Mouse (Mus musculus): ENCODE results near the gene Tanc1. TPM values are rescaled to one million over a fixed set of nuclear protein-coding genes. Genes with fewer than 3 reads are reported as not detected.

Gene Tanc1
- total and polyA plus RNA-seq, 2 experiments from 2014 or later, result 2.7 to 7.3 TPM

- no peak for TF ChIP-seq CTCF (IDR thresholded peaks at IDR 0.05)
- Histone ChIP-seq H3K4me3 (ENCODE audit: low read depth, low read length) (no peak overlapping the region), H3K27me3 (ENCODE audit: insufficient read depth, low read length) (no peaks in the 10 kb centered on the region), H3K36me3 (ENCODE audit: insufficient read depth, low read length) (no peaks in the 10 kb centered on the region), H3K9ac (replicated peaks; ENCODE audit: low read length, poor library complexity, severe bottlenecking) (no peak overlapping the region), H3K27ac (ENCODE audit: low read depth, low read length) (peak overlapping the region; percentile 57; the same call in 1 of the 2 replicates), H3K4me2 (ENCODE audit: low read depth, low read length, poor library complexity, severe bottlenecking) (no peak overlapping the region), H3K9me3 (ENCODE audit: low read length) (no peaks in the 10 kb centered on the region), H3K4me1 (ENCODE audit: insufficient read depth, low read length) (no peaks in the 10 kb centered on the region)
- ATAC-seq (ENCODE audit: low FRiP score) (no peak), DNase-seq (ENCODE audit: low spot score) (no peak)
- 64% methylated on average over 15 of the region's 15 CpGs for WGBS
Observed at GRCm38 (mm10) chr2:59820088-59820487, 208.2 kb downstream of the Tanc1 start.

- 83% methylated on average over 2 of the region's 2 CpGs for WGBS
- Histone ChIP-seq H3K9ac (replicated peaks; ENCODE audit: low read length, poor library complexity, severe bottlenecking) (no peak overlapping the region), H3K27ac (ENCODE audit: low read depth, low read length) (no peak overlapping the region), H3K9me3 (ENCODE audit: low read length) (no peaks in the 10 kb centered on the region), H3K27me3 (ENCODE audit: insufficient read depth, low read length) (no peaks in the 10 kb centered on the region), H3K4me1 (ENCODE audit: insufficient read depth, low read length) (no peaks in the 10 kb centered on the region), H3K4me3 (ENCODE audit: low read depth, low read length) (no peak overlapping the region), H3K36me3 (ENCODE audit: insufficient read depth, low read length) (no peaks in the 10 kb centered on the region), H3K4me2 (ENCODE audit: low read depth, low read length, poor library complexity, severe bottlenecking) (no peak overlapping the region)
- TF ChIP-seq CTCF (IDR thresholded peaks at IDR 0.05), result no peak
- DNase-seq (ENCODE audit: low spot score) (no peak), ATAC-seq (ENCODE audit: low FRiP score) (no peak)
Observed at GRCm38 (mm10) chr2:59821044-59821443, 209.2 kb downstream of the Tanc1 start.

GRCm38 (mm10) chr2:59824289-59824688, 212.4 kb downstream of the Tanc1 start:
- H3K4me2 ChIP-seq (ENCODE audit: low read depth, low read length, poor library complexity, severe bottlenecking), result no peak overlapping the region
- no peaks in the 10 kb centered on the region for H3K36me3 ChIP-seq (ENCODE audit: insufficient read depth, low read length)
- no peak overlapping the region for H3K27ac ChIP-seq (ENCODE audit: low read depth, low read length)
- H3K9me3 ChIP-seq (ENCODE audit: low read length), result no peaks in the 10 kb centered on the region
- H3K4me3 ChIP-seq (ENCODE audit: low read depth, low read length), result no peak overlapping the region
- TF ChIP-seq CTCF (IDR thresholded peaks at IDR 0.05), result no peak
- ATAC-seq (ENCODE audit: low FRiP score) (no peak), DNase-seq (ENCODE audit: low spot score) (no peak)
- H3K9ac ChIP-seq (replicated peaks; ENCODE audit: low read length, poor library complexity, severe bottlenecking), result no peak overlapping the region
- 0 out of 2 replicates have a peak, but pooled peaks cover 3% of the 10 kb centered on the region for H3K4me1 ChIP-seq (ENCODE audit: insufficient read depth, low read length)
- no peaks in the 10 kb centered on the region for H3K27me3 ChIP-seq (ENCODE audit: insufficient read depth, low read length)
- WGBS, result 59% methylated on average over 8 of the region's 8 CpGs

- no peaks in the 10 kb centered on the region for H3K9me3 ChIP-seq (ENCODE audit: low read length)
- no peak overlapping the region for H3K4me2 ChIP-seq (ENCODE audit: low read depth, low read length, poor library complexity, severe bottlenecking)
- no peak overlapping the region for H3K9ac ChIP-seq (replicated peaks; ENCODE audit: low read length, poor library complexity, severe bottlenecking)
- H3K27ac ChIP-seq (ENCODE audit: low read depth, low read length), result no peak overlapping the region
- H3K4me3 ChIP-seq (ENCODE audit: low read depth, low read length), result no peak overlapping the region
- peaks cover 9% of the 10 kb centered on the region for H3K4me1 ChIP-seq (ENCODE audit: insufficient read depth, low read length)
- H3K36me3 ChIP-seq (ENCODE audit: insufficient read depth, low read length), result no peaks in the 10 kb centered on the region
- TF ChIP-seq CTCF (IDR thresholded peaks at IDR 0.05), result no peak
- WGBS, result 77% methylated on average over 4 of the region's 4 CpGs
- no peaks in the 10 kb centered on the region for H3K27me3 ChIP-seq (ENCODE audit: insufficient read depth, low read length)
- ATAC-seq (ENCODE audit: low FRiP score) (no peak), DNase-seq (ENCODE audit: low spot score) (no peak)
Observed at GRCm38 (mm10) chr2:59825380-59825779, 213.5 kb downstream of the Tanc1 start.

- Histone ChIP-seq H3K36me3 (ENCODE audit: insufficient read depth, low read length) (no peaks in the 10 kb centered on the region), H3K27me3 (ENCODE audit: insufficient read depth, low read length) (no peaks in the 10 kb centered on the region), H3K27ac (ENCODE audit: low read depth, low read length) (no peak overlapping the region), H3K9ac (replicated peaks; ENCODE audit: low read length, poor library complexity, severe bottlenecking) (no peak overlapping the region), H3K4me1 (ENCODE audit: insufficient read depth, low read length) (peaks cover 9% of the 10 kb centered on the region), H3K4me3 (ENCODE audit: low read depth, low read length) (no peak overlapping the region), H3K4me2 (ENCODE audit: low read depth, low read length, poor library complexity, severe bottlenecking) (no peak overlapping the region), H3K9me3 (ENCODE audit: low read length) (no peaks in the 10 kb centered on the region)
- WGBS, result 51% methylated on average over 11 of the region's 11 CpGs
- no peak for TF ChIP-seq CTCF (IDR thresholded peaks at IDR 0.05)
- DNase-seq (ENCODE audit: low spot score) (no peak), ATAC-seq (ENCODE audit: low FRiP score) (no peak)
Observed at GRCm38 (mm10) chr2:59828103-59828655, 216.3 kb downstream of the Tanc1 start.

GRCm38 (mm10) chr2:59828777-59829508, 217.1 kb downstream of the Tanc1 start:
- H3K9ac ChIP-seq (replicated peaks; ENCODE audit: low read length, poor library complexity, severe bottlenecking), result no peak overlapping the region
- no peak for TF ChIP-seq CTCF (IDR thresholded peaks at IDR 0.05)
- H3K27me3 ChIP-seq (ENCODE audit: insufficient read depth, low read length), result no peaks in the 10 kb centered on the region

More at GRCm38 (mm10) chr2:59828777-59829508, 217.1 kb downstream of the Tanc1 start:
- Histone ChIP-seq H3K36me3 (ENCODE audit: insufficient read depth, low read length) (no peaks in the 10 kb centered on the region), H3K9me3 (ENCODE audit: low read length) (no peaks in the 10 kb centered on the region), H3K4me2 (ENCODE audit: low read depth, low read length, poor library complexity, severe bottlenecking) (0 out of 2 replicates have a peak overlapping the region, but pooled peaks have one; percentile 13), H3K4me3 (ENCODE audit: low read depth, low read length) (no peak overlapping the region), H3K4me1 (ENCODE audit: insufficient read depth, low read length) (peaks cover 9% of the 10 kb centered on the region), H3K27ac (ENCODE audit: low read depth, low read length) (peak overlapping the region; percentile 33)
- ATAC-seq (ENCODE audit: low FRiP score) (peak; percentile 41), DNase-seq (ENCODE audit: low spot score) (peak; percentile 72)
- 27% methylated on average over 14 of the region's 14 CpGs for WGBS

Measured in midbrain, postnatal 0 days (tissue).